Mouse (Mus musculus) brain, embryonic 14.5 days (tissue): ENCODE measurements around the gene Snx10. TPM values are rescaled to one million over a fixed set of nuclear protein-coding genes. Genes with fewer than 3 reads are reported as not detected.
A peak's percentile ranks its signal among the peaks of the same experiment; 100 is the strongest.

Source experiments
- DNase-seq: peaks from one replicate; pipeline ENCODE4 v3.0.0-alpha.2; 2011; ENCODE audit warnings: low read depth
- CTCF ChIP-seq: fragments of 200-500 bp; IDR thresholded peaks from 2 replicates; pipeline ENCODE4 v1.5.1; 2012; ENCODE audit warnings: inconsistent platforms, mild to moderate bottlenecking, moderate library complexity, borderline replicate concordance; ENCODE audit not compliant: insufficient read depth, insufficient read length; ENCODE audit errors: extremely low read depth
- POLR2A ChIP-seq: fragments of 200-500 bp; IDR thresholded peaks from 2 replicates; pipeline ENCODE4 v1.6.1; 2012; ENCODE audit warnings: mild to moderate bottlenecking, inconsistent platforms, borderline replicate concordance; ENCODE audit not compliant: poor library complexity, insufficient read depth, insufficient read length, severe bottlenecking; ENCODE audit errors: extremely low read depth
- polyA plus RNA-seq: library from polyadenylated mRNA; depleted of rRNA; stranded (reverse); fragments of >200 nt; gene quantifications from 2 replicates; pipeline ENCODE4 v1.2.3, GENCODE M21; 2012; rRNA removed

Gene Snx10
- polyA plus RNA-seq, 1 experiment, result 23.0 TPM

- no peak for DNase-seq
- no peak for TF ChIP-seq POLR2A
- TF ChIP-seq CTCF, result no peak
Measured at GRCm38 (mm10) chr6:51629671-51630070, 106.0 kb downstream of the Snx10 start.

- DNase-seq, result no peak
- TF ChIP-seq CTCF (no peak), POLR2A (no peak)
Measured at GRCm38 (mm10) chr6:51630184-51630583, 106.5 kb downstream of the Snx10 start.

- DNase-seq, result no peak
- TF ChIP-seq POLR2A (no peak), CTCF (no peak)
Measured at GRCm38 (mm10) chr6:51632928-51633662, 109.4 kb downstream of the Snx10 start.

GRCm38 (mm10) chr6:51633663-51634362 is 110.1 kb downstream of the Snx10 start:
- DNase-seq, result no peak
- TF ChIP-seq POLR2A (no peak), CTCF (no peak)

GRCm38 (mm10) chr6:51636019-51636568 is 112.4 kb downstream of the Snx10 start:
- TF ChIP-seq POLR2A, result no peak
- TF ChIP-seq CTCF, result no peak
- DNase-seq, result peak; percentile 12

Other genes starting within 250 kb of the Snx10 start
- gene Nfe2l3, start 91.2 kb upstream of the Snx10 start, polyA plus RNA-seq, result 6.5 and 9.4 TPM in 2 replicates
- gene Hnrnpa2b1, start 54.0 kb upstream of the Snx10 start, polyA plus RNA-seq, result 1,280 and 1,328 TPM in 2 replicates
- gene Cbx3, start 53.5 kb upstream of the Snx10 start, polyA plus RNA-seq, result 138 and 155 TPM in 2 replicates